Mouse (Mus musculus) forebrain, embryonic 12.5 days (tissue): ENCODE measurements around the gene Nmur1. TPM values are rescaled to one million over a fixed set of nuclear protein-coding genes. Genes with fewer than 3 reads are reported as not detected.

Source experiments
- ATAC-seq: fragments of 200-750 bp; cut with Nextera tagmentation; 2 replicates; pipeline ENCODE4 v1.8.0; 2017; ENCODE audit warnings: moderate TSS enrichment; ENCODE audit not compliant: low FRiP score
- H3K27ac ChIP-seq: fragments of 300-500 bp; sonication (generic); 2 replicates; pipeline ENCODE4 v1.5.1; 2016; ENCODE audit warnings: mild to moderate bottlenecking
- H3K27me3 ChIP-seq: fragments of 300-500 bp; sonication (generic); 2 replicates; pipeline ENCODE4 v1.6.1; 2016; ENCODE audit warnings: mild to moderate bottlenecking
- H3K36me3 ChIP-seq: fragments of 300-500 bp; sonication (generic); replicated peaks from 2 replicates; pipeline ENCODE4 v1.6.1; 2016; ENCODE audit warnings: mild to moderate bottlenecking
- H3K4me1 ChIP-seq: fragments of 300-500 bp; sonication (generic); 2 replicates; pipeline ENCODE4 v1.6.1; 2016
- H3K4me2 ChIP-seq: fragments of 300-500 bp; sonication (generic); 2 replicates; pipeline ENCODE4 v1.6.1; 2016; ENCODE audit warnings: mild to moderate bottlenecking, moderate library complexity
- H3K4me3 ChIP-seq: fragments of 300-500 bp; sonication (generic); replicated peaks from 2 replicates; pipeline ENCODE4 v1.5.1; 2016; ENCODE audit warnings: mild to moderate bottlenecking
- H3K9ac ChIP-seq: fragments of 300-500 bp; sonication (generic); 2 replicates; pipeline ENCODE4 v1.6.1; 2016; ENCODE audit warnings: mild to moderate bottlenecking
- H3K9me3 ChIP-seq: fragments of 300-500 bp; sonication (generic); 2 replicates; pipeline ENCODE4 v1.6.1; 2016
- WGBS: fragments of 180-500 bp; shearing (Covaris S2); methylation state at CpG from one replicate; pipeline ENCODE4 v1.1.7; 2016; 5-methylcytosine and 5-hydroxymethylcytosine counted together
- polyA plus RNA-seq: library from polyadenylated mRNA; unstranded; fragments of >200 nt; fragmentation: Nextera tagmentation; extraction: Ambion mirVana; gene quantifications from 2 replicates; pipeline ENCODE4 v1.2.1, GENCODE M21; 2016

Nmur1 gene
- polyA plus RNA-seq, 1 experiment from 2014 or later, result not detected

DNA sequence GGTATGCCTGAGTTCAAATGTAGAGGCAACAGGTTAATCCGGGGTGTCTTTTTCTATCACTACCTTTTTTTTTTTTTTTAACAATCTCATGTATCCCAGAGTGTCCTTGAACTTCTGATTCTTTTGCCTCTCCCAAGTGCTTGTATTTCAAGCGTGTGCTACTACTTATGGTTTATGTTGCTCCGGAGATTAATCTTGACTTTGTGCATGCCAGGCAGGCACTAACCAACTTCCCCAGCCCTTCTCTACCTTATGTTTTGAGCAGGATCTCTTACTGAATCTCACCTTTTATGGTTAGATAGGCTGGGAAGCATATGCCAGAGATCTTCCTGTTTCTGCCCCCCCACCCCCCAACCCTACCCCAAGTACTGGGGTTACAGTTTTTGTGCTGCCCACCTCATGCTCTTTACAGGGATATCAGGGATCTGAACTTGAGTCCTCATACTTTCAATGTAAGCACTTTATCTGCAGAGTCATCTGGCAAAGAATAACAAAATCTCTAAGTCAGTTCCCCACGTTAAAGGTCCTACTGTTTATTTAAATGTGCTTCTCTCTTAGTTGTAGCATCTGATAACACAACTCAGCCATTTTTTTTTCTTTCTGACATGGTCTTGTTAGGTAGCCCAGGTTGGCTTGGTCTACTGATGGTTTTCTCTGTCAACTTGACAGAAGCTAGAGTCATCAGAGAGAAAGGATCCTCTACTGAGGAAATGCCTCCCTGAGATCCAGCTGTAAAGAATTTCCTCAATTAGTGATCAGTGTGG, 64.0 kb downstream of the Nmur1 start:
- ATAC-seq, result no peak
- Histone ChIP-seq H3K9ac (no peak overlapping the region), H3K27me3 (no peaks in the 10 kb centered on the region), H3K36me3 (peaks cover 2% of the 10 kb centered on the region), H3K9me3 (no peaks in the 10 kb centered on the region), H3K27ac (no peak overlapping the region), H3K4me2 (no peak overlapping the region), H3K4me3 (no peak overlapping the region), H3K4me1 (peaks cover 25% of the 10 kb centered on the region)
- 88% methylated on average over 4 of the region's 4 CpGs for WGBS

DNA sequence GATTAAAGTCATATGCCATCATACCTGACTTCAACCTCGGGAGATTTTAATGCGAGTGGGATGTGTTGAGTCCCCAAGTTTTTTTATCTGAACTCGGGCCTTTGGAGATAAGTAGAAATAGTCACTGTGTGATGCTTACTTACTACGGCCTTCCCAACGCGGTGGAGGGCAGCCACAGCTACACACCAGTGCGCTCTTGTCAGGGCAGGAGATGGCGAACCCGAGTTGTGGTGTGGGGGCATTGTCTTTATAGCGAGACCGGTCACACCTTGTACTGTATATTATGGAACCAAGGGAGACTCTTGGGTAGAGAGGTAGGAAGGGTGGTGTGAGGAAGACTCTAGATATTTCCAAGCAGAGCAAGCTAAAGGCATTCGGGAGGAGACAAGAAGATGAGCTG, 65.6 kb downstream of the Nmur1 start:
- no peaks in the 10 kb centered on the region for H3K9me3 ChIP-seq
- no peaks in the 10 kb centered on the region for H3K27me3 ChIP-seq
- peak overlapping the region; percentile 88 for H3K4me2 ChIP-seq
- H3K9ac ChIP-seq, result peak overlapping the region; percentile 91
- H3K27ac ChIP-seq, result no peak overlapping the region
- no peak for ATAC-seq
- H3K4me1 ChIP-seq, result peaks cover 28% of the 10 kb centered on the region
- 22% methylated on average over 12 of the region's 12 CpGs for WGBS
- H3K36me3 ChIP-seq, result peaks cover 18% of the 10 kb centered on the region
- H3K4me3 ChIP-seq, result peak overlapping the region; percentile 88

DNA sequence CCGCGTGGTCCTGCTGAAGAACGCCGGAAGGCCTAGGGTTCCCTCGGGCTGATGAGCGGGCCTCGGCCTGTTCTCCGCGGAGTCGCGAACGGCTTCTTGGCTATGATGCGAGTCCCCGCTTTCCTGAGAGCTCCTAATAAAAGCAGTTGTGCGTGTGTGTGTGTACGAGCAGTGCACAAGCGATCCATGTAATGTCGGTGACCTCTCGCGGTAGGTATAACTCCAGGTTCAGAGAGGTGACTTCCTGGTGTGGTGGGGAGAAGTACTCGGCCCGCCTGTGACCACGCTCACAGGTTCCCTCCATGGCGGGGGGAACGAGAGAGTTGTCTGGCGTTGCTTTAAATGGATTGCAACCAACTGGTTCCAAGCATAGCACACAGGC, 66.2 kb downstream of the Nmur1 start:
- no peaks in the 10 kb centered on the region for H3K9me3 ChIP-seq
- peaks cover 25% of the 10 kb centered on the region for H3K36me3 ChIP-seq
- ATAC-seq, result no peak
- peak overlapping the region; percentile 88 for H3K4me3 ChIP-seq
- H3K4me1 ChIP-seq, result peaks cover 28% of the 10 kb centered on the region
- peak overlapping the region; percentile 72 for H3K27ac ChIP-seq
- H3K27me3 ChIP-seq, result no peaks in the 10 kb centered on the region
- H3K4me2 ChIP-seq, result peak overlapping the region; percentile 88
- WGBS, result under 1% methylated on average over 26 of the region's 26 CpGs
- peak overlapping the region; percentile 91 for H3K9ac ChIP-seq

DNA sequence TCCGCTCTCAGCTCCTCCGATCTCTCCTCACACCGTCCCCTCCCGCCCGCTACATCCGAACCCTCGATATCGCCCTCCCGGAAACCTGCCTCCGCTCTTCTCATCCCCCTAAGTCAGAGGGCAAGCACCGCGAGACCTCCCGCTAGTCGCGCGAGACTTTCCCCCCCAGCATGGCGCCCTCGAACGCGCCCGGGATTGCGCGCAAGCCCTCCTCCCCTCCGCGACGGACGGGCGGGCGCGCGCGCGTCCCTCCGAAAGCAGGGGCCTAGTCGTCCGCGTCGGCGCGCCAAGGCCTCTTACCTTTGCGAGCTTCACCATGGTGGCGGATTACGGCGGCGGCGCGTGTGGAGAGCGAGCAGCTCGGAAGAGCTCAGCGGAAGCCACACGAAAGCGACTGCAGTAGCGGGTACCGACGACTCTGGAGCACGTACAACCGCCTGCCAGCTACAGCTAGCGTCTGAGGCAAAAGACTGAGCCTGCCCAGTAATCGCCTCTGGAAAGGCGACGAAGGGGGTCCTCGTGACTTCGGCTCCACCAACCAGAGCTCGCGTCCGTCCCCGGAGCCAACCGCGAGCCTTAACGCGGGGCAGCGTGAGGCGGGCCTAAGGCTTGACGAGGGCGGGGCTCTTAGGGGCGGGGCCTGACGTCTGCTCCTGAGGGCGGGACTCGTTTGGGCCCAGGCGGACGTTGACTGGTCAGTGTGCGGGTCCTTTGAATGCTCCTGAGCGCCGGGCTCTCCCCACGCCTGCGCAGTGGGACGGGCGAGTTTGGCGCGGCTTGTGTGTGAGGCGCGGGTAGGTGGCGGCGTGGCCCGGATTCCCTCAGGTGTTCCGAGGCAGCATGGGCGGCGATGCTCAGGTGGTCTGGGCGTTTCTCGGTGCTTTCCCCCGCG, 66.9 kb downstream of the Nmur1 start, which contains the start of gene Ncl:
Gene Ncl (minus strand): TSS at position 495 of the 892 bp plus-strand sequence.
- H3K4me1 ChIP-seq, result peaks cover 28% of the 10 kb centered on the region
- peak within 1 kb of the TSS; percentile 91 for H3K9ac ChIP-seq
- H3K36me3 ChIP-seq, result peaks cover 31% of the 10 kb centered on the region
- ATAC-seq, result peak; percentile 99
- under 1% methylated on average over 102 of the region's 102 CpGs for WGBS
- H3K4me3 ChIP-seq, result peak within 1 kb of the TSS; percentile 88
- H3K4me2 ChIP-seq, result peak within 1 kb of the TSS; percentile 88
- H3K27ac ChIP-seq, result peak within 1 kb of the TSS; percentile 99
- no peaks in the 10 kb centered on the region for H3K9me3 ChIP-seq
- no peaks in the 10 kb centered on the region for H3K27me3 ChIP-seq

DNA sequence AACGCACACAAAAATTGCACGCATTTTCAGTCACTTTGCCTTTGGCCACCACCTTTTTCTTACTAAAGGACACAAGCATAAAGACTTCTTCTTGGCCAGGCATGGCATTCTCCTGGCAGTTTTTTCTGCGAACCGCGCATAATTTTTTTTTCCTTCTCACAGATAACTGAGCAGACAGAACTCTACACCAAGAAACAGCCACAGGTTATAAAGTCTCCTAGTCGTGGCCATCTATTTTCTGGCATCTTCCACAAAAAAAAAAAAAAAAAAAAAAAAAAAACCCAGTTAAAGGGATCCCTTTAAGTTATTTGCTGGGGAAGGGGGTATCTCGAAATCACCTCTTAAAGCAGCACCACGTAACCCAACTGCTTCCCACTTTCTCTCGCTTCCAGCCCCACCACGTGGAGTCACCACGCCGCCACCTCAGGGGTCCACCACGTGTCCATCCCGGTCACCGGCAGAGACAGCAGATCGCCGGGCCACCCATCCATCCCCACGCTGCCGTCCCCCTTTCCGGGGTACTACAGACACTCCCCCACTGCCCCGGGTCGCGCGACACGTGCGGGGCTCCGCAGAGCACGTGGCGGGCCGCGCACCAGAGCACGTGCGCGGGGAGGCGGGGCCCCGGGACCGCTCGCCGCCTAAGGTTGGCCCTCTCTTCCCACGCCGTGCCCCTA, 67.7 kb downstream of the Nmur1 start:
- peak overlapping the region; percentile 99 for H3K27ac ChIP-seq
- peak overlapping the region; percentile 90 for H3K9ac ChIP-seq
- H3K36me3 ChIP-seq, result peaks cover 39% of the 10 kb centered on the region
- no peaks in the 10 kb centered on the region for H3K9me3 ChIP-seq
- H3K27me3 ChIP-seq, result no peaks in the 10 kb centered on the region
- H3K4me1 ChIP-seq, result peaks cover 28% of the 10 kb centered on the region
- H3K4me3 ChIP-seq, result peak overlapping the region; percentile 88
- peak overlapping the region; percentile 86 for H3K4me2 ChIP-seq
- under 1% methylated on average over 41 of the region's 41 CpGs for WGBS
- no peak for ATAC-seq

DNA sequence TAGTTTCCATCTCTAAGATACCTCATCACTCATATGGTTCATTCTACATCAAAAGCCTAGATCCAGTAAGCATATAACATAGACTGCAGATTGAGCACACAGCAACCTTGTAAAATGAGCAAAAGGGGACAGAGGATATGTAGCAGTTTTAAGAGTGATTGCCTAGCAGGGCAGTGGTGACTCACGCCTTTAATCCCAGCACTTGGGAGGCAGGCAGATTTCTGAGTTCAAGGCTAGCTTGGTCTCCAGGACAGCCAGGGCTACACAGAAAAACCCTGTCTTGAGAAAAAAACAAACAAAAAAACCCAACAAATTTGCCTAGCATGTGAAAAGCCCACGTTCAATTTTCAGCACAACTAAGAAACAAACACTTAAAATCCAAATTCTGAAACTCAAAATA, 71.8 kb downstream of the Nmur1 start:
- no peaks in the 10 kb centered on the region for H3K27me3 ChIP-seq
- ATAC-seq, result no peak
- H3K9me3 ChIP-seq, result no peaks in the 10 kb centered on the region
- WGBS, result 91% methylated on average over 2 of the region's 2 CpGs
- no peak overlapping the region for H3K9ac ChIP-seq
- H3K4me2 ChIP-seq, result no peak overlapping the region
- peaks cover 80% of the 10 kb centered on the region for H3K36me3 ChIP-seq
- H3K27ac ChIP-seq, result no peak overlapping the region
- peaks cover 13% of the 10 kb centered on the region for H3K4me1 ChIP-seq
- H3K4me3 ChIP-seq, result no peak overlapping the region

DNA sequence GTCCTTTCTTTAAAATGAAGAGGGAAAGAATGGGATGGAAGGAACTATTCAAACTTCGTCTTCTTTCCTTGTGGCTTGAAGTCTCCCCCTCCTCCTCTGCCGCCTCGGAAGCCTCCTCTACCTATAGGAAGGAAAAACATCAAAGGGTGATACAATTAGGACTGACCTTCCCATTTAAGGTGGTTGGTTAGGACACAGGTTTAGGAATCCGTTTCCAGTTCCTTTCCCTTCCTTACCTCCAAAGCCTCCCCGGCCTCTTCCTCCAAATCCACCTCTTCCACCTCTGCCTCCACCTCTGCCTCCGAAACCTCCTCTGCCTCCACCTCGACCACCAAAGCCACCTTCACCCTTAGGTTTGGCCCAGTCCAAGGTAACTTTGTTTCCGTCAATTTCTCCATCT, 75.5 kb downstream of the Nmur1 start:
- H3K27ac ChIP-seq, result no peak overlapping the region
- H3K4me1 ChIP-seq, result no peaks in the 10 kb centered on the region
- ATAC-seq, result no peak
- no peaks in the 10 kb centered on the region for H3K9me3 ChIP-seq
- WGBS, result 91% methylated on average over 8 of the region's 8 CpGs
- no peak overlapping the region for H3K9ac ChIP-seq
- H3K27me3 ChIP-seq, result no peaks in the 10 kb centered on the region
- H3K4me3 ChIP-seq, result no peak overlapping the region
- H3K4me2 ChIP-seq, result no peak overlapping the region
- peaks cover 89% of the 10 kb centered on the region for H3K36me3 ChIP-seq

DNA sequence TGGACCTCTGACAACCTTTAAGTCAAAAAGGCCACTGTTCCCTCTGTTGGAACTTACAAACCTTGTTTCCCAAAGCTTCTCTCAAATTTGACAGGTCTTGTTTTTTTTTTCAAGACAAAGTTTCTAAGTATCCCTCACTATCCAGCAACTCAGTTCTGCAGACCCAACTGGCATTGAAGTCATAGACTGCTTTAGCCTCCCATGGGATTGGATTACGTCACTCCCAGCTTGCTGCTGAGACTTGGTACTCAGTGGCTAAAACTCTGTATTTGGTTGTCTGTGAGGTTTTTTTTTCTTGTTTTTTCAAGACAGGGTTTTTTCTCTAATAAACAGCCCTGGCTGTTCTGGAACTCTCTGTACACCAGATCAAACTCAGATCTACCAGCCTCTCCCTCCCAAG, 76.3 kb downstream of the Nmur1 start:
- no peaks in the 10 kb centered on the region for H3K4me1 ChIP-seq

DNA sequence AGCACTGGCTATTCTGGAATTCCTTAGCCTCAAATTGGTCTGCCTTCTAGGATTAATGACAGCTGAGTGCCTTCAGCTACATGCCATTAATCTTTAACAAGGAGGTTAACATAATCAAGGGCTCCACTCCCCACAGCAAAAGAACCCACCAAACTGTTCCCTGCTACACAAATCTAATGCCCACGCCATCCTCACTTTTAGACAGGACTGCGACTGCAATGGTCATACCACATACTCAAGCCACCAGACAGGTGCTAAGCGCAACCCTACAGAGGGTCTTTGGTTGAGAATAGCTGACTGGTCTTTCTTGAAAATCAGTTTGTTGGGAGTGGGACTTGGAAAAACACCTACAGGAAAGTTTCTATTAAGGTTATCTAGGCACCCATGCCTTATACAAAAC, 76.8 kb downstream of the Nmur1 start:
- Histone ChIP-seq H3K36me3 (peaks cover 81% of the 10 kb centered on the region), H3K9ac (no peak overlapping the region), H3K27me3 (no peaks in the 10 kb centered on the region), H3K9me3 (no peaks in the 10 kb centered on the region), H3K4me2 (no peak overlapping the region), H3K4me1 (no peaks in the 10 kb centered on the region), H3K27ac (no peak overlapping the region), H3K4me3 (no peak overlapping the region)
- ATAC-seq, result no peak
- 92% methylated on average over 3 of the region's 3 CpGs for WGBS

More for the DNA sequence above, 76.3 kb downstream of the Nmur1 start:
- WGBS, result 95% methylated on average over 1 of the region's 1 CpGs
- no peak for ATAC-seq
- Histone ChIP-seq H3K4me2 (no peak overlapping the region), H3K27ac (no peak overlapping the region), H3K4me3 (no peak overlapping the region), H3K9ac (no peak overlapping the region), H3K9me3 (no peaks in the 10 kb centered on the region), H3K36me3 (peaks cover 86% of the 10 kb centered on the region), H3K27me3 (no peaks in the 10 kb centered on the region)

DNA sequence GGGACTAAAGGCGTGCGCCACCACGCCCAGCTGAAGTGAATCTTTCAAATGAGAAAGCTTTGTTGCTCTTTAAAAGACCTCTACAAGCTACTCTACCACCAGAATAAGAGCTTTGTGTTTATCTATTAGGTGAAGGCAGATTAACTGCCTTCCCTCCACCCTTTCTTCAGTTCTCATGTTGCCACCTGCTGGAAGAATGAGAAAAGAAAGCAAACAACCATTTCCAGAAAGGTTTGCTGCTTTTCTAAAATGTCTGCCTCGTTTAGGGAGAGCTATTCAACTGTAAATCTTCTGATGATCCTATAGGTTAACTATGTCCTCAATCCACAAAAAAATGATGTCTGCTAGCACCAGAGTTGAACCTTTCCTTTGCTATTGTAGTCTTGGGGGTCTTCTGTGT, 77.2 kb downstream of the Nmur1 start:
- H3K4me1 ChIP-seq, result no peaks in the 10 kb centered on the region
- H3K4me2 ChIP-seq, result no peak overlapping the region
- H3K9me3 ChIP-seq, result no peaks in the 10 kb centered on the region
- no peak overlapping the region for H3K4me3 ChIP-seq
- H3K36me3 ChIP-seq, result peaks cover 77% of the 10 kb centered on the region
- no peak for ATAC-seq
- no peak overlapping the region for H3K9ac ChIP-seq
- H3K27me3 ChIP-seq, result no peaks in the 10 kb centered on the region
- no peak overlapping the region for H3K27ac ChIP-seq
- WGBS, result 70% methylated on average over 4 of the region's 4 CpGs

DNA sequence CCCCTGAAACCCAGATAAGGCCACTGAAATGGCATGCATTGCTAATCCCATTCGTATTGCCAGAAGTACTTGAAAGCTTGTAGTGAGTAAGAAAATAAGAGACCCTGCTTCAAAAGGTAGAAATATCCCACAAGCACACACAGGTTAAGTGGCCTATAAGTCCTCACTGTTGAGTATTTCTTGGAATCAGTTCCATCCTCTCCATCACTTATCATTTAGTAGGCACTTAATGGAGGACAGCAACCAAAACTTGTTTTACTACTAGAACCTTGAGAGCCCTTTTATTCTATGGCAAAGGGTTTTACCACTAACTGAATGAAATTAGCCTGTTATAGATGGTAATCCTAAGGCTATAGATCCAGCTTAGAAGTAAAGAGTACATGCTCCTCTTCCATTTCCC, 77.9 kb downstream of the Nmur1 start:
- no peaks in the 10 kb centered on the region for H3K4me1 ChIP-seq
- 62% methylated on average over 1 of the region's 1 CpGs for WGBS
- no peak overlapping the region for H3K4me2 ChIP-seq
- no peak overlapping the region for H3K27ac ChIP-seq
- no peak overlapping the region for H3K9ac ChIP-seq
- ATAC-seq, result no peak
- no peak overlapping the region for H3K4me3 ChIP-seq
- H3K9me3 ChIP-seq, result no peaks in the 10 kb centered on the region
- no peaks in the 10 kb centered on the region for H3K27me3 ChIP-seq
- H3K36me3 ChIP-seq, result peaks cover 70% of the 10 kb centered on the region

DNA sequence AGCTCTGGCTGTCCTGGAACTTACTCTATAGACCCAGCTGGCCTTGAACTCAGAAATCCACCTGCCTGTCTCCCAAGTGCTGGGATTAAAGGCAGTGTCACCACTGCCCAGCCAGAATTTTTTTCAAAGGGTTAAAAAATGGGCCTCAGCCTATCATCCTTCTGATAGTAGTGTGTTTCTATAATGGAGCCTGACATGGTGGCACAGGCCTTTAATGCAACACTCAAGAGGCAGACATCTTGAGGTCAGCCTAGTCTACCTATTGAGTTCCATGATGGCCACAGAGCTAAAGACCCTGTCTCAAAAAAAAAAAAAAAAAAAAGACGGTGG, 78.3 kb downstream of the Nmur1 start:
- Histone ChIP-seq H3K9me3 (no peaks in the 10 kb centered on the region), H3K4me2 (no peak overlapping the region), H3K27me3 (no peaks in the 10 kb centered on the region), H3K27ac (no peak overlapping the region), H3K36me3 (peaks cover 67% of the 10 kb centered on the region), H3K4me3 (no peak overlapping the region), H3K4me1 (no peaks in the 10 kb centered on the region), H3K9ac (no peak overlapping the region)
- WGBS, result 50% methylated on average over 1 of the region's 1 CpGs
- ATAC-seq, result no peak
